Mouse (Mus musculus) spleen, adult 2 months (tissue): ENCODE measurements around the gene Fa2h.
"Not testable (repeated sequence)": the region's sequence is repeated elsewhere in the genome, so short reads cannot be mapped to it uniquely, and the experiment has no call there.

Experiments
- CTCF ChIP-seq: fragments of 200-500 bp; IDR thresholded peaks from 2 replicates; pipeline ENCODE4 v1.5.1; 2011; ENCODE audit warnings: mild to moderate bottlenecking, inconsistent platforms; ENCODE audit not compliant: insufficient read depth, insufficient read length, insufficient replicate concordance; ENCODE audit errors: extremely low read depth
- POLR2A ChIP-seq: fragments of 200-500 bp; IDR thresholded peaks from 2 replicates; pipeline ENCODE4 v1.6.1; 2011; ENCODE audit warnings: low read depth, low read length, inconsistent platforms

- not testable (repeated sequence) for TF ChIP-seq CTCF, POLR2A
Measured at GRCm38 (mm10) chr8:111303076-111303803, 90.4 kb downstream of the Fa2h start.
